Mouse (Mus musculus): ENCODE data around the gene Baiap2.

The Baiap2 gene

DNA sequence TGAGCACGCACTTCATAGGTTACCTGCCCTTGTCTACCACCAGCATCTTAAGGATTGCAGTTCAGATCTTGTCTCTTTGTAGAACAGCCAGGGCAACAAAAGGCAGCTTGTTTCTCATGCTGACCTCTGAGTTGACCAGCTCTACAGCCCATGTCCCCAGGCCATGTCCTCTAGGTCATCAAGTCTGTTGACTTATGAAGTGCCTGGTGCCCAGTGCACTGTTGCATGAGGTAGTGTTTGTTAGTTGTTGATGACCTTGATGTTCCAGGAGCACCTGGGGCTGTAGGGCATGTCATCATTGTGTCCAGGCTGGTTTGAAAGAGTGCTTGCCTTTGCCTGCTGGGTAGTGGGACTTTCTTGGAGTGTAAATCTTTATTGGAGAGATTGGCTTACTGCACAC lies 4.9 kb downstream of the Baiap2 start:
- no peak for DNase-seq (ENCODE audit: inconsistent ontology term)

DNA sequence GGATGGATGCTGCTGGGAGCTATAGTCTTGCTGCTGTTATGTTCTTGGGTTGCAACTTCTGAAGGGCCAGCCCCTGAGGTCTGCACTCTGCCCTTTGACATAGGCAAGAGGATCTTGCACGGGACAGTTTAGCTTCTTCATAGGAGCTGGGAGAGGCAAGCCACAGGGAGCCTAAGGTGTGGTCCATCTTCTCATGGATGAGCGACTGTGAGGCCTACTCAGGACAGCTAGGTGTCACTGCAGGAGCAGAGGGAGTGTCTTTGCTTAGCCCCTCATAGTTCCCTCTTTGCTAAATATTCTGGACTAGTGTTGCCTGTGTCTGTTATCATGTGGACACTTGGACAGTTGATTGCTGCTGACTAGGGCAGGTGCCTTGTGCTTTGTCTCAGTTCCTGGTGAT lies 5.3 kb downstream of the Baiap2 start:
- DNase-seq (ENCODE audit: inconsistent ontology term) = no peak

DNA sequence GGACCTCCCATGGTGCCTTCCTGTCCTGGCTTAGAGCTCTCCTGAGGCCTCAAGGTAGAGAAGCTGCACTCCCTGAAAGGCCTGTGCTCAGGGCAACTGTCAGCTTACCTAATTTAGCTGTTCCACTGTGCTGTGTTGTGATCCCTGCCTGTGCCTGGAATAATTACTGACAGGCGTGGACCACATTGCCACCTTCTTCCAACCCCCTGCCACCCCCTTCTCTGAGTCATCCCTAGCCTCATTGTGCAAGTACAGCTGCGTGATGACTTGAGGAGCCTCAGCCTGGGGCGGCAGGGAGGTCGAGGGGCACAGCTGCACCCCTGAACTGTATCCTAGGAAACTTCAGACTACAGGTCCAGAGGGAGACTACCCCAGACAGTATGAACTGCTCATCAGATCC lies 5.7 kb downstream of the Baiap2 start:
- peak; percentile 51 for DNase-seq (ENCODE audit: inconsistent ontology term)

DNA sequence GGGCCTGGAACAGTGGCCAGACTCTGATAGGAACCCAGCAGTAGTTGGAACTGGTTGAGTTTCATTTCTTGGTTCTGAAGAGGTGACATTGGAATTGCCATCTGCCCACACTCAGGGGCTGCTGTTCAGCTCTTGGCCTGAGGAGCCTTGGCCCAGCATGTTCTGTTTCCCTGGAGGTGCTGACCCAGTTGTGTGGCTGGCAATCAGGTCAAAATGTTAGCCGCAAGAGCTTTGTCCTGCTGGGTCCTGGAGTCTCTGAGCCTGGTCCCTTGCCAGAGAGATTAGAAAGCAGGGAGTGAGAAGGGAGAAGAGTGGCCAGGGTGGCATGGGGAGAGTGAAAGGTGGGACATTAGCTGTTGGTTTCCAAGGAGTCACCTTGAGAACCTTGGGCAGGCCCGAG lies 6.2 kb downstream of the Baiap2 start:
- DNase-seq (ENCODE audit: inconsistent ontology term) = no peak

DNA sequence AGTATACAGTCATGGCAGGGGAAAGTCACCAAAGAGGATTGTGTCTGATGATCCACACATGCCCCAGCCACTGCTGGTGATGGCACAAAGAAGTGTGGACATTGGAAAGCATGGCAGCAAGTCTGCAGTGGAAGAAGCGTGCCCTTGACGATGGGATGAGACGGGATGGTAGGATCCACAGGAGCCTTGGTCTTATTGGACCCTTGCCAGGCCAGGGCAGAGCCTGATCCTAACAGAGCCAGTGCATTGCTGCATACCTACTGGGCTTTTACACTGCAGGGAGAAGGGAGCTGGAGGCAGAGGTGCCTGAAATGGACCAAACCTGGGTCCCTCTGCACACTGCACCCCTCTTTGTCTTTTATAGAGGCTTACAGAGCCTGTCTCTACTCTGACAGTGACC lies 8.0 kb downstream of the Baiap2 start:
- DNase-seq (ENCODE audit: inconsistent ontology term) = no peak

DNA sequence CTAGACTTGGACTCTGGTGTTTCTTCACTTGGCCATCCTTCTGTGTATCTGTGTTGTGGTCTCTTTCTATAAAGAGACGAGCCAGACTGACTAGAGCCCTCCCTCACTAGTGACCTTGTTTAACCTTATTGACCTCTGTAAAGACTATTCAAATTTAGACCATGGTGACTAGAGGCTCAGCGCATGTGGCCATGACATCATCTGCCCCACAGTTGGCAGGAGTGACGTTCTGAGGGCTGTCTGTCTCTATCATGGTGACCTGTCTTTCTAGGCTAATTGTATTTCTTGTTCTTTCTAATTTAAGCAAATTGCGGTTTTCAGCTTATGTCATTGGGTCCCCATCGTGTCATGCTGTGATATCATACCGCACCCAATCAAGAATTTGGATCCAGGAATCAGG lies 8.8 kb downstream of the Baiap2 start:
- DNase-seq (ENCODE audit: inconsistent ontology term) = no peak

DNA sequence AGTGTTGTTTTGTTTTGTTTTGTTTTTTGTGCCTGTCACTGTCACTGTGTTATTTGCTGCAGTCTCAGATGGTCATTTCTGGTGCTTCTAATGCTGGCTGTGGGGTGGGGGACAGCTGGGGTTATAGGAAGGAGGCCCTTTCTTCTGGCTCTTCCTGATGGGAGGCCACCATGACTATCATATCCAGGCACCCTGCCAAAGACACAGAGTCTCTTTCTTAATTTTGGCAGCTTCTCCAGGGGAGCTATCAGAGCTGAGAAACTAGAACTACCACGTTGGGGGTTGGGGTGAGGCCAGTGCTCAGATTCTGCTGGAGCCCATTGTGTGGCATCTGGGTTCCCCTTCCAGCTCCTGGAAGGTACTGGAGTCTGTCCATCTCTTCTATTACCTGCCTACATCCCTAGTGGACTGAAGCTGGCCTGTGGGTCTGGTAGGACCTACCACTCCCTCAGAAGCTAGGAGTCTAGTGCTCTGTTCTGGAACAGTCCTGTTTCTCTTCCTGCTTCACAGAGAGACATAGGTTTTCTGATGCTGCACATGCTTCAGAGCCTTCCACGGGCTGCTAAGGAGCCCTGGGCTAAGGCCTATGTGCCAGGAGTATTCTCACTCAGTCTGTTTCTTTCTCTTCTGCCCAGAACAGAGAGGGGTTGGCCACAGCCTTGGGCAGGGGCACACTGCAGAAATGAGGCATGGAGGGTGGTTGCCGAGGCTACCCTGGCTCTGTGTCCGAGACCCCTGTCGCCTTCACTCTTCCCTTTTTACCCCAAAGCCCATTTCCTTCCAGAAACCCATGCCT lies 10.1 kb downstream of the Baiap2 start:
- DNase-seq (ENCODE audit: inconsistent ontology term) = no peak

DNA sequence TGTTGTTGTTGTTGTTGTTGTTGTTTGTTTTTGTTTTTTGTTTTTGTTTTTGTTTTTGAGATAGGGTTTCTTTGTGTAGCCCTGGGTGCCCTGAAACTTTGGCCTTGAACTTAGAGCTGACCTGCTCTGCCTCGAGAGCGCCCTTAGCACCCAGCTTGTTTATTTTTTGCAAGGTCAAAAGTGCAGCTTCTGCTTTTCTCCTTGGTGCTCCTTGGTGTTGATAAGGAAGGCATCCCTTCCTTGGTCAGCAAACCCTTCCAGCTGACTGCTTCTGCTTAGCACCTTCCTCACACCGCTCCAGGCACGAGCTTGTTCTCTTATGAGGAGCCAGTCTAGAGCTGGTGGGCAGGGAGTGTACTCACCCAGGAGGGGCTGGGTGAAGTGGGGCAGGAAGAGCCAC lies 11.7 kb downstream of the Baiap2 start:
- no peak for DNase-seq (ENCODE audit: inconsistent ontology term)

DNA sequence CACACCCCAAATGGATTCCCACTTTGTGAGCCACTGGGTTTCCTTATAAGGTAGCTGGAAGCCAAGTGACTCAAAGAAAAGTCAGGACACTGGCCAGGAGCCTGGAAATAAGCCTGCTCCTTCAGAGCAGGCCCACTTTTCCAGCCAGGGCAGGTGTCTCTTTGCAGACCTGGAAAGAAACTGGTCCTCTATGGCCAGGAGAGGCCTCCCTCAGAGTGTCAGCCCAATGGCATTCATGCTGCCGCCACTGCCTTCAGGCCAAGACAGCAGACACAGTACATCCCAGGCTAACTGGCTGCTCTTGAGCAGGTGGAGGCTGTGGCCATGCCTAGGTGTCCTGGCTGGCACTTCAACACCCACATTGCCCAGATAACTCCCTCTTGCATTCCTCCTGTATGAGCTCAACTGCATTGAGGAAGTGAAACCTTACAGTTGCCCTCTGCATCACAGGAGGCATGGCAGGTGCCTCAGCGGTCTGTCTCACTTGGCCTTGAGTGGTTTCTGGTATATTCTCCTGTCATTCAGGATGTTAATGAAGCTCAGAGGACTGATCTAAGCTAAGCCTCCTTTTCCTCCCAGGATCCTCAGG lies 12.3 kb downstream of the Baiap2 start:
- DNase-seq (ENCODE audit: inconsistent ontology term) = no peak

DNA sequence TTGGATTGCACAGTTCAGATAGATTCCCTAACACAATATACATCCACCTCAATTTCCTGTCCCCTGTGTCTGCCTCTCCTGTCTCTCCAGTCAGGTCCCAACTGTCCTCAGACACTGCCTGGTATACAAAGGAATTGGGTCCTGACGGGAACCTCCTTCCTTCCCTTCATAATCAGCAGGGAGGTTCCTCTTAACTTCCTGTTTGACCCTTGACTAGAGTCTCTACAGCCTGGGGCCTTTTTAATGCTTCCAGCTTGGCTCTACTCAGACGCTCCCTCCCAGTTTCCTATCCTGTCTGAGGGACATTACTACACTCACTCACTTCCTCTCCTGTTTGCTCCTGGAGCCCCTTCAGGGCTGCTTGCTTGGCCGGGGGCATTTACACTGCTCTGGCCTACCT lies 12.9 kb downstream of the Baiap2 start:
- DNase-seq (ENCODE audit: inconsistent ontology term) = no peak

DNA sequence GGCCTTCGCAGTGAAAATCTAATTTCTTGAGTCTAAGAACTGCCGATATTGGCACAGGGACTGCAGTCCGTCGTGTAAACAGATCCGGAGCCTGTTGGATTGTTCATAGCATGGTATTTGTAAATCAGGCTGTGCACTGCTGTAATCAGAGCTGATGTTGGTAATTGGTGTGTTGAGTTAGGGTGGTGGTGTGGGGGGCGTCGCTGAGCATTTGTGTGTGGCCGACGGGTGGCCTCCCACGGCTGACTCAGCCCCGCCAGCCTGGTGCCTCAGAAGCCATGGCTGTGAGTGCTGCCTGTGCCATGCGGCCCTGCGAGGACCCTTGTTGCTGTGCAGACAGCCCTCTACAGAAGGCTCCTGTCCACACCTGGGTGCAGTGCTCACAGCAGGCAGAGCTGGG lies 14.0 kb downstream of the Baiap2 start:
- DNase-seq (ENCODE audit: inconsistent ontology term) = no peak

DNA sequence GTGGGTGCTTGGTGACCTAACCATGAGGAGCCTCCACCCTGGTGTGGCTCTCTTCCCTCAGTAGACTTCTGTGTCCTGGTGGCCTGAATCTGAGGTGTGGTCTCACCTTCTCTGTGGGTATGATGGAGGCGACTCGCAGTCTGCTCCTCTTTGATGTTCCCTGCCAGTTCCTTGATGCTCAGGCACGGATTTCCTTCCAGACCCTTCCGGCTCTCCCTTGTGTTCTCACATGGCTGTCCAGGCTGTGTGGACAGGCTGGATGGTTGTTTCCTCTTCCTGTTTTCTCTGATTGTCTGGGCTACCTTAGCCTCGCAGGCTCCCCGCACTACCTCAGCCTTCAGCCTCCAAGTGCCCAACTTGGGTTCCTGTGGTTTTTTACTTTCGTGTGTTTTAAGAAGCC lies 16.3 kb downstream of the Baiap2 start:
- no peak for DNase-seq (ENCODE audit: inconsistent ontology term)

DNA sequence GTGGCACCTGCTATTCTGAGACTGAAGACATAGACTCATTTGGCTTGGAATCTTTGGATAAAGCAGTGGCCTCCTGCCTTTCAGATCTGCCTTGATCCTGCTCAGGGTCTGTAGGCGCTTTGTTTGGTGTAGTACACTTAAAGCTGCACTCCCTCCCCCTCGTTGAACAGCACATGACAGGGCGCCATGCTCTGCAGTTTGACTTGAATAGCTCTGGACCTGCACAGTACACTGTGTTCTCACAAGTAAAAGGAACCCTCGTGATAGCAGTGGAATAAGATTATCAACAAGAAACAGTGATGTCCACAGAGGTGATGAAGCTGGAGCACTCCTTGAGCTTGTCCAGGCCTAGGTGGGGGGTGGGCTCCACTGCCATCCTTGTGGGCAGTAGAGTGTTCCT lies 17.2 kb downstream of the Baiap2 start:
- no peak for DNase-seq (ENCODE audit: inconsistent ontology term)

DNA sequence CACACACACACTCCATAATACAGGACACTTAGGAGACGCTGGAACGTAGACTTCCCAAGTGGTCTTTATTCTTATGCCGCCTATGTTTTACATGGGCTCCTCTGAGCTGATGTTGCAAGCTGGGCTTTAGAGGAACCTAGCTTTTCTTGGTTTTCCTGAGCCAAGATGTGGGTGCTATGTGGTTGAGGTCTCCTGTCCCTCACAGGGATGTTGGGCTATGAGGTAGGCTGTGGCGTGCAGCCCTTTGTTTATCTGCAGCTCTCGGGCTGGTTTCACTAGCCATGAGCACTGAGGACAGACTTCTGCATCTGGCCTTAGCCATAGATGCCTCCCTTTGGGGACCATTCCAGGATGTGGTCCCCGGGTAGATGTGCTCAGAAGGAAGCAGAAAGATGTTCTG lies 18.1 kb downstream of the Baiap2 start:
- DNase-seq (ENCODE audit: inconsistent ontology term) = no peak

DNA sequence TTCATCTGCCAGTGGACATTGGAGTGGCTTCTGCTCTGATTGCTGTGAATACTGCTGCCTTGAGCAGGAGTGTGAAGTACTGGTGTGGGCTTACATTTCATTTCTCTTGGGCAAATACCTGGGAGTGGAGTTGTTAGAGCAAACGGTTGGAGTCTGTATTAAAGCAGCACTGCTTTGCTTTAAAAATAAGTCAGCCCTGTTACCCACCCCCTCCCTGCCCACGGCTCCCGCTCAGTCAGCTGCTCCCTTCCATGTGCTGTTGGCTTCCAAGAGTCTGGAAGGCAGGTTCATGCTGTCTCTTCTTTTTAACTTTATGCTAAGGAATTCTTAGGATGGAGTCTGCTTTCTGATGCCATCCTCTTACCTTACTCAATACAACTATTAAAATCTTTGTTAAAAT lies 18.9 kb downstream of the Baiap2 start:
- no peak for DNase-seq (ENCODE audit: inconsistent ontology term)

DNA sequence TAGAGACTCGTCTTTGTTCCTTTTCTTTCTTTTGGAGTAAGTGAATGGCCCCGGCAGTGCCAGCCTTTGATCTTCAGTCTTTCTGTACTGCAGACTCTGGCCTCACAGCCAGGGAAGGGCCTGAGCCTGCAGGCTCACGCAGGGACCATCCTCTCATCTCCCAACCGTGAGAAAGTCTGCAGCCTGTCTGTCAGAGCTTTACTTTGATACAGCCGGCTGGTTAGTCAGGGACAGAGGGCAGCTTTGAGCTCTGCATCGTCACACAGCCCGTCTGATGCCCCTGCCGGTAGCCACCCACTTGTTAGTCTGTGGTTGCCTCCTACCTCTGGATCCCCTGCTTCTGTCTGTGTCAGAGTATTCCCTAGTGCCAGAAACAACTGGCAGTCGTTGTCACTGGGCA lies 22.5 kb downstream of the Baiap2 start:
- peak; percentile 51 for DNase-seq (ENCODE audit: inconsistent ontology term)

DNA sequence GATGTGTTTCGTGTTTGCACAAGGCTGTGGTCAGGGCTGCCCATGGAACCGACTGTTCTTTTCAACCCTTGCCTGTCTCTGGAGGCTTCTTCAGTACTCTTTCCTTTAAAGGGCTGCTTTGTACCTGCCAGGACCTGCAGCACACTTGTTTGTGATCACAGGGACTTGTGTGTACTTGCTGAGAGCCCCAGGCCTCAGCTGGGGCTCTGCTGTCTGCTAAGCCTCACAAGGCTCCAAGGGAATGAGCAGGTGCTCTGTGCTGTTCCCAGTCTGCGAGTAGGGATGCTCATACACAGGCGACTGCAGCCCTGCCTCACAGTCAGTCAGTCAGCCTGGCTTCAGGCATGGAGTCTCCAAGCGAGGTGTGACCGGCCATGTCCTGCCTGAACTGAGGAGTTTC lies 23.7 kb downstream of the Baiap2 start:
- no peak for DNase-seq (ENCODE audit: inconsistent ontology term)

DNA sequence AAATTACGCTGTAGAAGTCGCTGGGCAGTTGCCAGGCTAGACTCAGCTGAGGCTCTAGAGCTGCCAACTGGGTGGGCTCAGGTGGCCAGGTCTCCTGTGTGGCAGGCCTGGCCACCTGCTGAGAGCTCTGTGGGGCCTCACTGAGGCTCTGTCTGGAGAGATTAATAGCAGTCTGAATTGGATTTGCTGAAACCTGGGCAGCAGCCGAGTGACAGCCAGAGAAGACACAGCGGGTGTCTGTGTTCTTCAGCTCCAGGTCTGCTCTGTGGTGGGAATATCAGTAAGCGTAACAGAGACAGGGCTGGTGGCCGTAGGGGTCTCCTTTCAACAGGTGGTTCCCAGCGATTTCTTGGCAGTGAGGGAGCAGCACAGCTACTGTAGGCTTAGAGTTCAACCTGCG lies 24.8 kb downstream of the Baiap2 start:
- no peak for DNase-seq (ENCODE audit: inconsistent ontology term)

DNA sequence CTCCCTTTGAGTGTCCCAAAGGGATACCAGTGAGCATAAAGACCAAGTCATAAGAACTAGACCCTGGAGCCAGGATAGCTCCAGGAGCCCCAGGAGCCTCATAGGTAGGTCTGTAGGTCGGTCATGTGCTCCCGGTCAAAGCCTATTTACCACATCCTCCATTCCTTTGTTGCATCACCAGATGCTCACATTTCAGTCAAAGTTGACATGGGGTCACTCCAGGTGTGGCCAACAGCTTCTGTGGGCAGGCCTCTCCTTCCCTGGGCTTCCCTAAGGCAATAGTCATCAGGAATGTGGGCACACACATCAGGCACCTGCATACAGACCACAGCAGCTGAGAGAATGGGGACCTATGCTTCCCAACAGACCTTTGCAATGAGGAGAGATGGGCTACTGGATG lies 25.3 kb downstream of the Baiap2 start:
- DNase-seq (ENCODE audit: inconsistent ontology term) = no peak

DNA sequence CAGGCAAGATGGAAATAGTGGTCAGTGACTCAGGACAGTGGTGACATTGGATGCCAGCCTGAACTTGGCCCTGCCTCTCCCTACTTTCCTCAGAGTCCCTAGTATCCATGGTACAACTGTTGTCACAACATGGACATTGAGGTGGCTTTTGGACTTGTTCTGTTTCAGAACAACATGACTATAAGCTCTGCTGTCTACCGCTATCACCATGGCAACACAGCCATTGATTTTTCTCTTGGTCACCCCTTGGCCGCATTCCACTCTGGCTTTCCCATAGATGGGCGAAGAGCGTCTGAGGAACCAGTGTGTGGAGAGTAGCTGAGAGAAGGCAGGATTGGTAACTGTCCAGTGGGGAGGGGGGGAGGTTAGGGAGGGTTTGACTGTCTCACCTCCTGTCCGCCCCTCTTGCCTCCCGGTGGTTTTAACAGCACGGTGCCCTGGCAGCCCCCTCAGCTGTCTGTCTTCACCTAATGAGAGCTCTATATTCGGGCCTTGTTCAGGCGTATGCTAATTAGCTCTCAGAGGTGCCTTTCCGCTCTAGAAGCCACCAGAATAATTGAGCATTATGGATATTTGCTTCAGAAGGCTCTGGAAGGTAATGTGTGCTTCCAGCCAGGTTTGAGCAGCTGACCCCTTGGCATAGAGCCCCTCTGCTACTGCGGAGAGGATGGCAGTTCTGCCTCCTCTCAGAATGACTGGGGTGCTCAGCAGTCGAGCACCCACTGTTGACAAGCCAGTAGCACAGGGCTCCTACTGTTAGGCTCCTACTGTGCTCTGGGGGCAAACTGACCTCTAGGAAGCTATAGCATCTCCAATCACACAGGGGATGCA lies 27.7 kb downstream of the Baiap2 start:
- peak; percentile 77 for DNase-seq (ENCODE audit: inconsistent ontology term)

DNA sequence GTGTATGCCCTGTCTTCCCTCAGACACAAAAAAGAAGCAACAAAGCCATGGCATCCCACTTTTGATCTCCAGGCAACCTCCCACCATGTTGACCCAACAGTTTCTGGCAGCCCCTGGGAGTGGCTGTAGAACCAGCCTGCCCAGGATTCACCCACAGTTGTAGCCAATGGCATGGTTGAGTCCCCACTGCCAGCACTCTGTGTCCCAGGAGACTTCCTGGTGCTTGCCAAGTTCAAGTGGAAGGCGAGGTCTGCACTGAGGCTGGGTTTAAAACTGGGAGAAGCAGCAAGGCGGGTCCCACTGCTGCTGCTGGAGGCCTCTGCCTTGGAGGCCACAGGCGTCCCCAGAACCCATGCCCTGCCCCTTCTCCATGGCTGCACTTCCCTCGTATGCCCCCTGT lies 31.2 kb downstream of the Baiap2 start:
- no peak for DNase-seq (ENCODE audit: inconsistent ontology term)

DNA sequence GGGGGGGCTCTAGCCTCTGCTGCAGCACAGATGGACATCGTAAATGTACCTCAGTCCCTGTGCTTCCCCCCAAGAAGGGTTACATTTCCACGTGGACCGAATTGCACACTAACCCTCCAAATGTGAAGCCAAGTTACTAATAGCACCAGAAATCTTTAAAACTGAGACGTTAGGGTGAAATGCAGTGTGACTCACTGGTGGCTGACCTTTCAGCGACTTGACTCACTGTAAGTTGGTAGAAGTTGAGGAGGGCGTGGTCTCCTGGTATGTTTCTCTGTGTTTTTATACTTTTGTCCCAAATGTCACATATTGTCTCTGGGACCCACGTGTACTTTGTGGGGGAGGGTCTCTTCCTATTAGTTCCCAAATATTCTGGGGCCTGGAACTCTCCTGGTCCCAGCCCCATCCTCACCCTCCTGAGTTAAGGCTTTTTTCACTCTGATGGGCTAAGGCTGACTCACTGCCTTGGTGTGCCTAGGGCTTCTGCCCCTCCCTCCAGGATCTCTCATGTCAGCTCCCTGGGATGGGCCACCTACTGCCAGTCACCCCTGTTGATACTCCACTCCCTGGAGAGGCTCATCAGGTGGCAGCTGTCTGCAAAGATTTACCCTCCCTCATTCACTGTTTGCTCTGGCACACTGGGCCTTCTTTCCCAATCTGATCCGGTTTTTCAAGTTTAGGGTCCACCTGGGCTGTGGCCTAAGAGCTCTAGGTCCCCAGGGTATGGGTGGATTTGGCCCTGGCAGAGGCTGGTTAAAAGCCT lies 33.4 kb downstream of the Baiap2 start:
- peak; percentile 42 for DNase-seq (ENCODE audit: inconsistent ontology term)
